Comparison of ENCODE assay signal across 11 mouse cellular contexts in the genomic region with DNA sequence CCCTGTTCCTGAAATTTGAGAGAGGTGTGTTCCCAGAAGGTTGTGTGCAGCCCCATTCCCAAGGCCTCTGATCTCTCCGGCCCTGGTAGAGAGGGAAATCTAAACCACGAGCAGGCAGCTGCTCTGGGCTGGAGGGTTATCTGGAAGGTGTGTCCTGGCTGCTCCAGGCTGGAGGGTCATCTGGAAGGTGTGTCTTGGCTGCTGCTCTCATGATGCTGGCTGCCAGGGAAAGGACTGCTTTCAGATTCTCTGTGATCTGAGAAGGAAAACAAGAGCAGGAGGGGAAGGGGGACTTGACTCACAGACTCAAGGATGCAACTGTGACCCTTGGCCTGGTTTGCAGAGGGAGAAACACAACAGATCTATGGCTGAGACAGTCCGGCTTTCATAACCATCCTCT. TPM values are rescaled to one million over a fixed set of nuclear protein-coding genes. Genes with fewer than 3 reads are reported as not detected.
A peak's percentile ranks its signal among the peaks of the same experiment; 100 is the strongest.
DNase-seq lines count a peak whose midpoint lies in the region; ATAC-seq and TF ChIP-seq lines count a peak whose summit lies in the region.
"Had no signal": no experiment of that assay in that cellular context is flagged by ENCODE, and none has a peak within 500 bp of the region (broad histone marks: within the 10 kb centered on the region; RNA-seq: fewer than 3 reads in every experiment).

No protein-coding gene starts in this region.

- no peak overlapping the region for H3K4me3 ChIP-seq in forebrain, embryonic 10.5 days
- no peak overlapping the region for H3K4me3 ChIP-seq in forebrain, embryonic 12.5 days (replicated peaks)
- no peak overlapping the region for H3K4me3 ChIP-seq in lung, postnatal 0 days (ENCODE audit: low read depth, low read length)
- no peak overlapping the region for H3K4me3 ChIP-seq in embryonic facial prominence, embryonic 12.5 days
- H3K4me3 ChIP-seq in limb, embryonic 14.5 days (replicated peaks; ENCODE audit: low read length): no peak overlapping the region

- TF ChIP-seq CTCF in lung, postnatal 0 days (IDR thresholded peaks at IDR 0.05): no peak

- ATAC-seq in forebrain, embryonic 12.5 days (ENCODE audit: low FRiP score): no peak
- ATAC-seq in lung, postnatal 0 days: no peak
- no peak for ATAC-seq in embryonic facial prominence, embryonic 12.5 days (ENCODE audit: insufficient number of reproducible peaks, insufficient read depth, low FRiP score, low TSS enrichment)
- no peak for ATAC-seq in limb, embryonic 14.5 days (ENCODE audit: low FRiP score, low read depth)
- no peak for ATAC-seq in inflammation-experienced regulatory T-cells, adult 6 months
- ATAC-seq: forebrain, postnatal 0 days; intestine, postnatal 0 days had no signal

- H3K36me3 ChIP-seq in forebrain, embryonic 10.5 days (replicated peaks): no peaks in the 10 kb centered on the region
- H3K36me3 ChIP-seq in forebrain, embryonic 12.5 days (replicated peaks): no peaks in the 10 kb centered on the region
- no peaks in the 10 kb centered on the region for H3K36me3 ChIP-seq in lung, postnatal 0 days (ENCODE audit: insufficient read depth, low read length)
- no peaks in the 10 kb centered on the region for H3K36me3 ChIP-seq in embryonic facial prominence, embryonic 12.5 days
- H3K36me3 ChIP-seq in limb, embryonic 14.5 days (ENCODE audit: control insufficient read depth, insufficient read depth, low read length): no peaks in the 10 kb centered on the region

- peak overlapping the region; percentile 82 for H3K27ac ChIP-seq in forebrain, embryonic 10.5 days
- H3K27ac ChIP-seq in forebrain, embryonic 12.5 days: no peak overlapping the region
- no peak overlapping the region for H3K27ac ChIP-seq in lung, postnatal 0 days (ENCODE audit: low read length)
- H3K27ac ChIP-seq in embryonic facial prominence, embryonic 12.5 days: peak overlapping the region; percentile 96
- peak overlapping the region; percentile 85; the same call in 1 of the 2 replicates for H3K27ac ChIP-seq in limb, embryonic 14.5 days (replicated peaks; ENCODE audit: low read depth, low read length)

- no peaks in the 10 kb centered on the region for H3K9me3 ChIP-seq in forebrain, embryonic 10.5 days
- H3K9me3 ChIP-seq in forebrain, embryonic 12.5 days: no peaks in the 10 kb centered on the region
- H3K9me3 ChIP-seq in lung, postnatal 0 days (ENCODE audit: low read length): no peaks in the 10 kb centered on the region
- no peaks in the 10 kb centered on the region for H3K9me3 ChIP-seq in embryonic facial prominence, embryonic 12.5 days
- no peaks in the 10 kb centered on the region for H3K9me3 ChIP-seq in limb, embryonic 14.5 days (ENCODE audit: control insufficient read depth, low read length)

- 68% methylated on average over 3 of the region's 3 CpGs for WGBS in forebrain, embryonic 10.5 days
- WGBS in forebrain, embryonic 12.5 days: 69% methylated on average over 3 of the region's 3 CpGs
- 69% methylated on average over 3 of the region's 3 CpGs for WGBS in lung, postnatal 0 days
- WGBS in embryonic facial prominence, embryonic 12.5 days: 34% methylated on average over 3 of the region's 3 CpGs
- 39% methylated on average over 3 of the region's 3 CpGs for WGBS in limb, embryonic 14.5 days

- peaks cover 4% of the 10 kb centered on the region; the same call in 1 of the 2 replicates for H3K27me3 ChIP-seq in forebrain, embryonic 10.5 days (ENCODE audit: poor library complexity, severe bottlenecking)
- peaks cover 7% of the 10 kb centered on the region; the same call in 1 of the 2 replicates for H3K27me3 ChIP-seq in forebrain, embryonic 12.5 days
- H3K27me3 ChIP-seq in lung, postnatal 0 days (replicated peaks; ENCODE audit: insufficient read depth, low read length): no peaks in the 10 kb centered on the region
- H3K27me3 ChIP-seq in embryonic facial prominence, embryonic 12.5 days: no peaks in the 10 kb centered on the region
- H3K27me3 ChIP-seq in limb, embryonic 14.5 days (ENCODE audit: control insufficient read depth, insufficient read depth, low read length): no peaks in the 10 kb centered on the region

- no peak for TF ChIP-seq POLR2A in limb, embryonic 14.5 days (IDR thresholded peaks at IDR 0.05; ENCODE audit: borderline replicate concordance, extremely low read depth, insufficient read depth, insufficient read length)

- peaks cover 44% of the 10 kb centered on the region for H3K4me1 ChIP-seq in forebrain, embryonic 10.5 days
- peaks cover 14% of the 10 kb centered on the region for H3K4me1 ChIP-seq in forebrain, embryonic 12.5 days
- H3K4me1 ChIP-seq in lung, postnatal 0 days (ENCODE audit: insufficient read depth, low read depth, low read length): peaks cover 18% of the 10 kb centered on the region; the same call in 1 of the 2 replicates
- peaks cover 56% of the 10 kb centered on the region for H3K4me1 ChIP-seq in embryonic facial prominence, embryonic 12.5 days
- peaks cover 44% of the 10 kb centered on the region for H3K4me1 ChIP-seq in limb, embryonic 14.5 days (ENCODE audit: control insufficient read depth, insufficient read depth, low read length)

- TF ChIP-seq EP300 in lung, postnatal 0 days (IDR thresholded peaks at IDR 0.05): no peak

- H3K9ac ChIP-seq in forebrain, embryonic 12.5 days: no peak overlapping the region
- no peak overlapping the region for H3K9ac ChIP-seq in lung, postnatal 0 days (replicated peaks; ENCODE audit: low read depth)
- H3K9ac ChIP-seq in embryonic facial prominence, embryonic 12.5 days: no peak overlapping the region
- no peak overlapping the region for H3K9ac ChIP-seq in limb, embryonic 14.5 days (ENCODE audit: low read depth, low read length, severe bottlenecking)
- H3K9ac ChIP-seq: forebrain, postnatal 0 days had no signal

- H3K4me2 ChIP-seq in forebrain, embryonic 12.5 days: no peak overlapping the region
- no peak overlapping the region for H3K4me2 ChIP-seq in lung, postnatal 0 days (replicated peaks; ENCODE audit: low read depth, low read length)
- H3K4me2 ChIP-seq in embryonic facial prominence, embryonic 12.5 days (replicated peaks): no peak overlapping the region
- no peak overlapping the region for H3K4me2 ChIP-seq in limb, embryonic 14.5 days (replicated peaks; ENCODE audit: low read depth, low read length, severe bottlenecking)

- DNase-seq in forebrain, embryonic 10.5 days (ENCODE audit: extremely low spot score, low spot score): no peak
- DNase-seq in lung, postnatal 0 days (ENCODE audit: low spot score): peak; percentile 36
- DNase-seq in lung, postnatal 25 days (ENCODE audit: low spot score): no peak
- DNase-seq in limb, embryonic 14.5 days (ENCODE audit: low spot score): no peak
- no peak for DNase-seq in cerebellum, postnatal 4 days (ENCODE audit: low spot score in 2 of 2)
- DNase-seq: forebrain, postnatal 0 days; left cerebral cortex, postnatal 4 days had no signal

RNA-seq across cellular contexts. Expression of gene Timp2, which starts 10.6 kb away (rescaled TPM):
- polyA plus RNA-seq in forebrain, embryonic 10.5 days (2016; fragmentation: Nextera tagmentation; extraction: Ambion mirVana): 31.3 and 35.1 TPM in 2 replicates
- polyA plus RNA-seq in forebrain, embryonic 12.5 days (2016; fragmentation: Nextera tagmentation; extraction: Ambion mirVana): 47.0 and 48.0 TPM in 2 replicates
- polyA plus RNA-seq in lung, postnatal 0 days (2015; fragmentation: Nextera tagmentation; extraction: Ambion mirVana): 105 and 107 TPM in 2 replicates
- polyA plus RNA-seq in embryonic facial prominence, embryonic 12.5 days (2016; fragmentation: Nextera tagmentation; extraction: Ambion mirVana): 104 and 115 TPM in 2 replicates
- polyA plus RNA-seq in limb, embryonic 14.5 days (2012; rRNA removed): 175 and 202 TPM in 2 replicates
- polyA plus RNA-seq in limb, embryonic 14.5 days (2014; fragmentation: Nextera tagmentation; extraction: Ambion mirVana): 202 and 223 TPM in 2 replicates
- 10 to 100 TPM in 2 of 3 experiments, 1 to 10 TPM in 1; 6.1 to 17.3 (median 16.4) TPM for polyA plus RNA-seq in inflammation-experienced regulatory T-cells, adult 6 months (2017; shearing (Covaris generic))

RNA-seq across cellular contexts. Expression of gene Cep295nl, which starts 23.8 kb away (rescaled TPM):
- polyA plus RNA-seq in forebrain, embryonic 10.5 days (2016; fragmentation: Nextera tagmentation; extraction: Ambion mirVana): 0.16 and 0.26 TPM in 2 replicates
- 0.32 and 0.41 TPM in 2 replicates for polyA plus RNA-seq in forebrain, embryonic 12.5 days (2016; fragmentation: Nextera tagmentation; extraction: Ambion mirVana)
- polyA plus RNA-seq in lung, postnatal 0 days (2015; fragmentation: Nextera tagmentation; extraction: Ambion mirVana): 0.44 and 0.88 TPM in 2 replicates
- 0.60 and 0.70 TPM in 2 replicates for polyA plus RNA-seq in embryonic facial prominence, embryonic 12.5 days (2016; fragmentation: Nextera tagmentation; extraction: Ambion mirVana)
- 0.69 and 0.85 TPM in 2 replicates for polyA plus RNA-seq in limb, embryonic 14.5 days (2012; rRNA removed)
- 1.3 and 1.6 TPM in 2 replicates for polyA plus RNA-seq in limb, embryonic 14.5 days (2014; fragmentation: Nextera tagmentation; extraction: Ambion mirVana)
- under 1 TPM in 2 of 3 experiments, not detected in 1; 0.28 to 0.29 TPM for polyA plus RNA-seq in inflammation-experienced regulatory T-cells, adult 6 months (2017; shearing (Covaris generic))

RNA-seq across cellular contexts. Expression of gene Lgals3bp, which starts 35.8 kb away (rescaled TPM):
- polyA plus RNA-seq in forebrain, embryonic 10.5 days (2016; fragmentation: Nextera tagmentation; extraction: Ambion mirVana): 0.47 and 1.0 TPM in 2 replicates
- 1.2 TPM in 2 replicates for polyA plus RNA-seq in forebrain, embryonic 12.5 days (2016; fragmentation: Nextera tagmentation; extraction: Ambion mirVana)
- 30.8 and 44.3 TPM in 2 replicates for polyA plus RNA-seq in lung, postnatal 0 days (2015; fragmentation: Nextera tagmentation; extraction: Ambion mirVana)
- 1.4 and 2.7 TPM in 2 replicates for polyA plus RNA-seq in embryonic facial prominence, embryonic 12.5 days (2016; fragmentation: Nextera tagmentation; extraction: Ambion mirVana)
- polyA plus RNA-seq in limb, embryonic 14.5 days (2012; rRNA removed): 13.7 and 19.7 TPM in 2 replicates
- polyA plus RNA-seq in limb, embryonic 14.5 days (2014; fragmentation: Nextera tagmentation; extraction: Ambion mirVana): 8.2 and 8.7 TPM in 2 replicates
- 100 to 1,000 TPM in 2 of 3 experiments, 10 to 100 TPM in 1; 86.5 to 166 (median 133) TPM for polyA plus RNA-seq in inflammation-experienced regulatory T-cells, adult 6 months (2017; shearing (Covaris generic))

RNA-seq across cellular contexts. Expression of gene Cant1, which starts 52.8 kb away (rescaled TPM):
- polyA plus RNA-seq in forebrain, embryonic 10.5 days (2016; fragmentation: Nextera tagmentation; extraction: Ambion mirVana): 19.0 and 19.2 TPM in 2 replicates
- 25.4 and 27.0 TPM in 2 replicates for polyA plus RNA-seq in forebrain, embryonic 12.5 days (2016; fragmentation: Nextera tagmentation; extraction: Ambion mirVana)
- polyA plus RNA-seq in lung, postnatal 0 days (2015; fragmentation: Nextera tagmentation; extraction: Ambion mirVana): 21.3 and 22.5 TPM in 2 replicates
- 33.4 and 35.5 TPM in 2 replicates for polyA plus RNA-seq in embryonic facial prominence, embryonic 12.5 days (2016; fragmentation: Nextera tagmentation; extraction: Ambion mirVana)
- polyA plus RNA-seq in limb, embryonic 14.5 days (2012; rRNA removed): 47.7 and 61.8 TPM in 2 replicates
- polyA plus RNA-seq in limb, embryonic 14.5 days (2014; fragmentation: Nextera tagmentation; extraction: Ambion mirVana): 29.3 and 35.3 TPM in 2 replicates
- 10 to 100 TPM; 23.6 to 35.7 (median 25.1) TPM for polyA plus RNA-seq in inflammation-experienced regulatory T-cells, adult 6 months (2017; shearing (Covaris generic))

Comparison
In these comparisons a context has a peak if more than half of its experiments do, and no peak if none do; other contexts are left out.
1. H3K27ac ChIP-seq: peak in forebrain, embryonic 10.5 days (single experiment), embryonic facial prominence, embryonic 12.5 days (single experiment) and limb, embryonic 14.5 days (single experiment); none in forebrain, embryonic 12.5 days (single experiment) and lung, postnatal 0 days (single experiment).